Mouse (Mus musculus) C2C12 (cell line): ENCODE measurements around the gene Il16.

Experiments
- CTCF ChIP-seq: IDR thresholded peaks from one replicate; pipeline ENCODE4 v1.5.1; 2011; ENCODE audit not compliant: control insufficient read depth, insufficient read depth, insufficient read length
- MAX ChIP-seq: IDR thresholded peaks from one replicate; pipeline ENCODE4 v1.6.1; 2011; ENCODE audit warnings: mild to moderate bottlenecking, control low read depth
- MYOD1 ChIP-seq: IDR thresholded peaks from one replicate; pipeline ENCODE4 v1.6.1; 2011; ENCODE audit warnings: low read depth; ENCODE audit not compliant: control insufficient read depth, insufficient read length

GRCm38 (mm10) chr7:83742690-83743089 is 2.8 kb downstream of the Il16 start:
- no peak for TF ChIP-seq CTCF
- no peak for TF ChIP-seq MAX
- TF ChIP-seq MYOD1, result no peak
